9 mouse cellular contexts compared by ENCODE assay signal in genomic region chr19:56068854-56069253, GRCm38 (mm10).
DNase-seq lines count a peak whose midpoint lies in the region; ATAC-seq and TF ChIP-seq lines count a peak whose summit lies in the region.
"Had no signal": no experiment of that assay in that cellular context is flagged by ENCODE, and none has a peak within 500 bp of the region (broad histone marks: within the 10 kb centered on the region; RNA-seq: fewer than 3 reads in every experiment).

No protein-coding gene starts in this region.

- no peak overlapping the region for H3K27ac ChIP-seq in gastrocnemius, adult 2 months
- H3K27ac ChIP-seq in neural tube, embryonic 12.5 days, result no peak overlapping the region
- no peak overlapping the region for H3K27ac ChIP-seq in neural tube, embryonic 15.5 days (replicated peaks)
- H3K27ac ChIP-seq in liver, embryonic 15.5 days (replicated peaks), result no peak overlapping the region

- intact Hi-C loops in gastrocnemius, adult 2 months (cut with DNase I), result no loop called here
- intact Hi-C loops in gastrocnemius, postnatal 36 days (cut with DNase I), result no loop called here

- no peaks in the 10 kb centered on the region for H3K36me3 ChIP-seq in neural tube, embryonic 12.5 days
- H3K36me3 ChIP-seq in neural tube, embryonic 15.5 days, result no peaks in the 10 kb centered on the region
- H3K36me3 ChIP-seq in liver, embryonic 15.5 days (replicated peaks), result no peaks in the 10 kb centered on the region

- DNase-seq in gastrocnemius, adult 2 months, result no peak
- DNase-seq in gastrocnemius, postnatal 36 days, result no peak
- DNase-seq in thymus, postnatal 36 days, result peak; percentile 37 to 38
- DNase-seq in adrenal gland, adult 8-10 months, result no peak
- no peak for DNase-seq in embryo, embryonic 11 days
- DNase-seq: layer of hippocampus, postnatal 36 days had no signal

- peaks cover 11% of the 10 kb centered on the region for H3K4me1 ChIP-seq in neural tube, embryonic 12.5 days
- peaks cover 4% of the 10 kb centered on the region for H3K4me1 ChIP-seq in neural tube, embryonic 15.5 days
- no peaks in the 10 kb centered on the region; the same call in 1 of the 2 replicates for H3K4me1 ChIP-seq in liver, embryonic 15.5 days (replicated peaks)

- TF ChIP-seq CTCF in gastrocnemius, adult 2 months (IDR thresholded peaks at IDR 0.05), result no peak

- H3K4me3 ChIP-seq in gastrocnemius, adult 2 months, result peak overlapping the region; percentile 39
- H3K4me3 ChIP-seq in neural tube, embryonic 12.5 days, result no peak overlapping the region
- H3K4me3 ChIP-seq in neural tube, embryonic 15.5 days (replicated peaks), result no peak overlapping the region
- H3K4me3 ChIP-seq in liver, embryonic 15.5 days (replicated peaks), result no peak overlapping the region

- H3K9ac ChIP-seq in neural tube, embryonic 12.5 days, result 0 out of 2 replicates have a peak overlapping the region, but pooled peaks have one; percentile 6
- no peak overlapping the region for H3K9ac ChIP-seq in neural tube, embryonic 15.5 days (replicated peaks)
- H3K9ac ChIP-seq in liver, embryonic 15.5 days, result no peak overlapping the region

- H3K9me3 ChIP-seq in neural tube, embryonic 12.5 days, result no peaks in the 10 kb centered on the region
- no peaks in the 10 kb centered on the region for H3K9me3 ChIP-seq in neural tube, embryonic 15.5 days (replicated peaks)
- H3K9me3 ChIP-seq in liver, embryonic 15.5 days (replicated peaks), result no peaks in the 10 kb centered on the region

- WGBS in neural tube, embryonic 12.5 days, result 65% methylated on average over 12 of the region's 12 CpGs
- WGBS in neural tube, embryonic 15.5 days, result 48% methylated on average over 12 of the region's 12 CpGs
- 14% methylated on average over 12 of the region's 12 CpGs for WGBS in liver, embryonic 15.5 days (ENCODE audit: insufficient replicate concordance)

- H3K27me3 ChIP-seq in neural tube, embryonic 12.5 days (replicated peaks), result peaks cover 3% of the 10 kb centered on the region; the same call in 1 of the 2 replicates
- H3K27me3 ChIP-seq in neural tube, embryonic 15.5 days (replicated peaks), result no peaks in the 10 kb centered on the region
- peaks cover 4% of the 10 kb centered on the region; the same call in 1 of the 2 replicates for H3K27me3 ChIP-seq in liver, embryonic 15.5 days

- ATAC-seq in neural tube, embryonic 12.5 days (ENCODE audit: low FRiP score, low read depth), result no peak
- ATAC-seq in neural tube, embryonic 15.5 days (ENCODE audit: low FRiP score), result no peak
- ATAC-seq in liver, embryonic 15.5 days (ENCODE audit: insufficient read depth), result no peak

- no peak overlapping the region for H3K4me2 ChIP-seq in neural tube, embryonic 12.5 days (replicated peaks)
- H3K4me2 ChIP-seq in neural tube, embryonic 15.5 days, result no peak overlapping the region
- H3K4me2 ChIP-seq in liver, embryonic 15.5 days, result peak overlapping the region; percentile 34

Comparison
In these comparisons a context has a peak if more than half of its experiments do, and no peak if none do; other contexts are left out.
1. DNase-seq: peak in thymus, postnatal 36 days (2 of 2); none in gastrocnemius, adult 2 months (single experiment), gastrocnemius, postnatal 36 days (0 of 2), adrenal gland, adult 8-10 months (single experiment) and embryo, embryonic 11 days (single experiment).